In genomic region chr8:110619919-110620318, GRCm38 (mm10) we compare ENCODE assay signal across 8 mouse cellular contexts. TPM values are rescaled to one million over a fixed set of nuclear protein-coding genes. Genes with fewer than 3 reads are reported as not detected.
DNase-seq lines count a peak whose midpoint lies in the region; ATAC-seq and TF ChIP-seq lines count a peak whose summit lies in the region.

No protein-coding gene starts in this region.

- peaks cover 19% of the 10 kb centered on the region for H3K4me1 ChIP-seq in embryonic facial prominence, embryonic 15.5 days
- peaks cover 15% of the 10 kb centered on the region for H3K4me1 ChIP-seq in liver, embryonic 11.5 days (replicated peaks; ENCODE audit: control insufficient read depth, insufficient read depth, low read length)
- H3K4me1 ChIP-seq in cerebellum, adult 2 months (ENCODE audit: control insufficient read depth, insufficient read depth, low read length): no peaks in the 10 kb centered on the region; the same call in 1 of the 2 replicates

- no peaks in the 10 kb centered on the region for H3K9me3 ChIP-seq in embryonic facial prominence, embryonic 15.5 days (replicated peaks)
- H3K9me3 ChIP-seq in liver, embryonic 11.5 days (ENCODE audit: control insufficient read depth, low read length): no peaks in the 10 kb centered on the region

- peak; percentile 22; the same call in 1 of the 2 replicates for TF ChIP-seq CTCF in gastrocnemius, adult 2 months (IDR thresholded peaks at IDR 0.05)
- no peak for TF ChIP-seq CTCF in cerebellum, adult 2 months (IDR thresholded peaks at IDR 0.05; ENCODE audit: borderline replicate concordance, insufficient read depth, low read depth, low read length)

- H3K27ac ChIP-seq in gastrocnemius, adult 2 months: no peak overlapping the region
- no peak overlapping the region for H3K27ac ChIP-seq in embryonic facial prominence, embryonic 15.5 days (replicated peaks)
- H3K27ac ChIP-seq in liver, embryonic 11.5 days (ENCODE audit: low read depth, low read length): no peak overlapping the region
- no peak overlapping the region for H3K27ac ChIP-seq in cerebellum, adult 2 months (ENCODE audit: insufficient read depth, low read length)

- no peak for ATAC-seq in embryonic facial prominence, embryonic 15.5 days (ENCODE audit: insufficient number of reproducible peaks, low FRiP score, low TSS enrichment, low read depth)
- ATAC-seq in liver, embryonic 11.5 days (replicated peaks; ENCODE audit: low FRiP score): no peak

- no peak for TF ChIP-seq POLR2A in cerebellum, adult 2 months (IDR thresholded peaks at IDR 0.05; ENCODE audit: borderline replicate concordance, insufficient read depth, low read length)

- no peaks in the 10 kb centered on the region for H3K36me3 ChIP-seq in embryonic facial prominence, embryonic 15.5 days
- no peaks in the 10 kb centered on the region for H3K36me3 ChIP-seq in liver, embryonic 11.5 days (ENCODE audit: control insufficient read depth, insufficient read depth, low read length)

- peak overlapping the region; percentile 77; the same call in 1 of the 2 replicates for H3K4me3 ChIP-seq in gastrocnemius, adult 2 months
- peak overlapping the region; percentile 98; the same call in 1 of the 2 replicates for H3K4me3 ChIP-seq in embryonic facial prominence, embryonic 15.5 days (replicated peaks)
- H3K4me3 ChIP-seq in liver, embryonic 11.5 days (ENCODE audit: low read depth, low read length): peak overlapping the region; percentile 85
- no peak overlapping the region for H3K4me3 ChIP-seq in cerebellum, adult 2 months (replicated peaks; ENCODE audit: insufficient read depth, low read depth, low read length)

- 89% methylated on average over 5 of the region's 5 CpGs for WGBS in embryonic facial prominence, embryonic 15.5 days
- WGBS in liver, embryonic 11.5 days: 84% methylated on average over 5 of the region's 5 CpGs
- WGBS in cerebellum, adult 2 months: 84% methylated on average over 5 of the region's 5 CpGs

- no peaks in the 10 kb centered on the region for H3K27me3 ChIP-seq in embryonic facial prominence, embryonic 15.5 days
- peaks cover 4% of the 10 kb centered on the region; the same call in 1 of the 2 replicates for H3K27me3 ChIP-seq in liver, embryonic 11.5 days (replicated peaks; ENCODE audit: control insufficient read depth, insufficient read depth, low read length)
- no peaks in the 10 kb centered on the region for H3K27me3 ChIP-seq in cerebellum, adult 2 months (ENCODE audit: control insufficient read depth, insufficient read depth, low read length)

- intact Hi-C loops in gastrocnemius, adult 2 months (cut with DNase I): loop anchor here (10.0 kb wide), 1 partner anchor 405 kb away; the partner anchor contains the start of gene Cmtr2
- intact Hi-C loops in gastrocnemius, postnatal 36 days (cut with DNase I): no loop called here

- DNase-seq in gastrocnemius, adult 2 months: no peak
- DNase-seq in gastrocnemius, postnatal 36 days: no peak
- DNase-seq in 416B (ENCODE audit: low read depth): peak; percentile 66
- DNase-seq in liver, embryonic 11.5 days (ENCODE audit: low spot score): no peak
- no peak for DNase-seq in cerebellum, adult 2 months
- DNase-seq in thymus, adult 18-20 months: no peak
- no peak for DNase-seq in right cerebral cortex, postnatal 10 days (ENCODE audit: low spot score in 2 of 2)

- peak overlapping the region; percentile 87; the same call in 1 of the 2 replicates for H3K4me2 ChIP-seq in embryonic facial prominence, embryonic 15.5 days (replicated peaks)
- peak overlapping the region; percentile 93 for H3K4me2 ChIP-seq in liver, embryonic 11.5 days

- H3K9ac ChIP-seq in embryonic facial prominence, embryonic 15.5 days: no peak overlapping the region
- peak overlapping the region; percentile 75; the same call in 1 of the 2 replicates for H3K9ac ChIP-seq in liver, embryonic 11.5 days (ENCODE audit: low read depth, low read length)

RNA-seq across cellular contexts. Expression of gene Vac14, which starts 1.5 kb away (rescaled TPM):
- 10 to 100 TPM; 15.6 to 18.2 TPM for total RNA-seq in gastrocnemius, adult 2 months (2021)
- 10 to 100 TPM; 15.8 to 16.0 TPM for total RNA-seq in gastrocnemius, postnatal 36 days (2021)
- polyA plus RNA-seq in embryonic facial prominence, embryonic 15.5 days (2015; fragmentation: Nextera tagmentation; extraction: Ambion mirVana): 17.5 and 18.6 TPM in 2 replicates
- polyA plus RNA-seq in liver, embryonic 11.5 days (2014; fragmentation: Nextera tagmentation; extraction: Ambion mirVana): 34.1 and 38.9 TPM in 2 replicates
- polyA plus RNA-seq in cerebellum, adult 2 months (2012; rRNA removed): 37.6 and 39.9 TPM in 2 replicates
